Mouse (Mus musculus): Measurements from ENCODE around the gene St5. TPM values are rescaled to one million over a fixed set of nuclear protein-coding genes. Genes with fewer than 3 reads are reported as not detected.

Gene St5
- polyA plus RNA-seq, 1 experiment, result 34.6 TPM

DNA sequence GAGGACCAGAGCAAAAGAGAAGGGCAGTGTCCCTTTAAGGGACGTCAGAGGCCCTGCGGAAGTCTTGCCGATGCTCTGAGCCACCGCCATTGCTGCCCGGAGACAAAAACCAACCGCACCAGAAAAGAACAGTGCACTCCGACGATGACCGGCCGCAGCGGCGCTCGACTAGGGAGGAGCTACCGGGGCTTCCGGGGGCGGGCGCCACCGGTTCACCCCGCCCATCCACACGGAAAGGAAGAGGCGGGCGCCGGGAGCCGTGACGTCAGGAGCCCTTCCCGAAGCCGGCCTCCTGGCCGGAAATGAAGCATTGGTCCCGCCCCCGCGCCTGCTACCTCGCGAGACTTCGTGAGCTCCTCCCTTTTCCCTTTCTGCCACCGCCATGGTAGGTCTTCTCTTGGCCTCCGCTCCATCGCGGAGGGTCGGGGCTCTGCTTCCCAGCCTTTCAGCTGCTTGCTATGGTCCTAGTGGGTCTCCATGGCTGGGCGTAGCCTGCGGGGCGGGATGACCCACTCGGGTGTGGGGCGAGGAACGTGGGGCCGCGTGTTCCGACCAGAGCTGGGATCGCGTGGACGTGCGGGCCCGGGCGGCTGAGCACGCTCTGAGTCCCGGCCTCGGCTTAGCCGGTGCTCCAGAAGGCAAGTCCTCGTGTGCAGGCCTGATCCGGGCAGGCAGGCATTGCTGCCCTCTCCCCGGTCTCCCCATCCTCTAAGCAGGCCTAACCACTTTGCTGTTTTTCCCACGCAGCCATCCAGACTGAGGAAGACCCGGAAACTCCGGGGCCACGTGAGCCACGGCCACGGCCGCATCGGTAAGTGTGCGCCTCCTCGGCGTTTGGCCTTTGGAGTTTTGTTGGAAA, 184.3 kb downstream of the St5 start, which contains the start of gene Rpl27a:
Rpl27a (plus strand) TSS at position 310 of the 859 bp plus-strand sequence.
- Histone ChIP-seq H3K36me3 (ENCODE audit: control insufficient read depth, insufficient read depth, low read length) (peaks cover 26% of the 10 kb centered on the region), H3K27me3 (ENCODE audit: control insufficient read depth, insufficient read depth, low read length) (no peaks in the 10 kb centered on the region), H3K4me3 (ENCODE audit: extremely low read depth, insufficient read depth, insufficient read length) (peak within 1 kb of the TSS; percentile 97), H3K4me1 (ENCODE audit: control insufficient read depth, insufficient read depth, insufficient read length) (no peaks in the 10 kb centered on the region; the same call in 1 of the 2 replicates), H3K27ac (ENCODE audit: insufficient read depth, low read length) (peak within 1 kb of the TSS; percentile 92)
- peak; percentile 94 to 98 for DNase-seq (ENCODE audit: low read depth in 1 of 2, low spot score in 2 of 2)
- TF ChIP-seq POLR2A (IDR thresholded peaks at IDR 0.05; ENCODE audit: low read depth, low read length), result peak; percentile 88
- no peak for TF ChIP-seq CTCF (IDR thresholded peaks at IDR 0.05; ENCODE audit: extremely low read depth, insufficient read depth, insufficient read length, insufficient replicate concordance)
- under 1% methylated on average over 71 of the region's 72 CpGs for WGBS

DNA sequence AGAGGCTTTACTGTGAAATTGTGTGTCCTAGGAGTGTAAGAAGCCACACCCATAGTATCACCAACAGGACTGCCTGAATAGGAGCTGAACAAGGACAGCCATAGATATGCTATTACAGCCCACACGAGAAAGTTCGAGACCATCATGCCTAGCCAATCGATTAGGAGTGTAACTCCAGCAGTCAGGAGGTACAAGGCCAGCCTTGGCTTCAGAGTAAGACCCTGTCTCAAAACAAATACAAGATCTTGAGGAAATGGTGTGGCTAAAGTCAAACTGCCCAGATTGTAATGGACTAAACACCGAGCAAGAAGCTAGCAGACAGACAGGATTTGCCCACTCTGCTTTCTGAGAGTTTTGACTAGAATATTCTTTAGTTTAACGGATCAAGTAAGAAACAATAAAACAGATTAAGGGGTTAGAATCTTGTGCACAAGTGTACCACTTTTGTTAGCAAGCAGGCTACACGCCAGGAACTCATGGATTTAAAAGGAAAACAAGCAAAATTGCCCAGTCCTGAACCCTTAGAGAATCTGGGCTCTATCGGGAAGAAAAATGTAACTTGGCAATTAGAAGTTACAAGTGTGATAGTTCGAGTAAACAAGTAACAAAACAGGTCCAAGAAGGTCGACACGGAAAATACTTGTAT, 185.2 kb downstream of the St5 start:
- WGBS, result 29% methylated on average over 10 of the region's 10 CpGs
- DNase-seq (ENCODE audit: low read depth in 1 of 2, low spot score in 2 of 2), result no peak

DNA sequence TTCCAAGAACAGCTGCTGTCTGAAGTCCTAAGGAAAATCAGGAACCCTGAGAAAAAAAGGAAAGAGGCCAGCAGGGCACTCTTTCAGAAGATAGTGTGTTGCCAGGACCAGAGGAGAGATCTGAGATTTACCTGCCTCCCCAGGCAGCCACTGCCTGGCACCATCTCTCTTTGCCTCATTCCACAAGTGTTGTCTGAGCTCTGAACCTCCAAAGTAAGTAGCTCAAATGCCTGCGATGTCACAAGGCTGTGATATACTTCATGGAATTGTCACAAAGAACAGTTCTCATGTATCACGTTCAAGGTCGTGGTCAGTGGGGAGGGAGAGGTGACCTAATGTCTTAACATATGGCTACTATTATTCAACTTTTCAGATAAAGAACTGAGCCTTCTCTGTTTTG, 186.9 kb downstream of the St5 start:
- DNase-seq (ENCODE audit: low read depth in 1 of 2, low spot score in 2 of 2), result no peak
- no peak overlapping the region for H3K27ac ChIP-seq (ENCODE audit: insufficient read depth, low read length)
- no peaks in the 10 kb centered on the region; the same call in 1 of the 2 replicates for H3K4me1 ChIP-seq (ENCODE audit: control insufficient read depth, insufficient read depth, insufficient read length)
- 71% methylated on average over 3 of the region's 3 CpGs for WGBS
- TF ChIP-seq CTCF (IDR thresholded peaks at IDR 0.05; ENCODE audit: extremely low read depth, insufficient read depth, insufficient read length, insufficient replicate concordance) (no peak), POLR2A (IDR thresholded peaks at IDR 0.05; ENCODE audit: low read depth, low read length) (no peak)
- no peaks in the 10 kb centered on the region for H3K27me3 ChIP-seq (ENCODE audit: control insufficient read depth, insufficient read depth, low read length)
- no peak overlapping the region for H3K4me3 ChIP-seq (ENCODE audit: extremely low read depth, insufficient read depth, insufficient read length)
- H3K36me3 ChIP-seq (ENCODE audit: control insufficient read depth, insufficient read depth, low read length), result peaks cover 7% of the 10 kb centered on the region

More for the DNA sequence above, 185.2 kb downstream of the St5 start:
- H3K27me3 ChIP-seq (ENCODE audit: control insufficient read depth, insufficient read depth, low read length), result no peaks in the 10 kb centered on the region
- TF ChIP-seq POLR2A (IDR thresholded peaks at IDR 0.05; ENCODE audit: low read depth, low read length) (no peak), CTCF (IDR thresholded peaks at IDR 0.05; ENCODE audit: extremely low read depth, insufficient read depth, insufficient read length, insufficient replicate concordance) (no peak)
- H3K27ac ChIP-seq (ENCODE audit: insufficient read depth, low read length), result peak overlapping the region; percentile 92
- H3K4me1 ChIP-seq (ENCODE audit: control insufficient read depth, insufficient read depth, insufficient read length), result no peaks in the 10 kb centered on the region; the same call in 1 of the 2 replicates
- H3K36me3 ChIP-seq (ENCODE audit: control insufficient read depth, insufficient read depth, low read length), result peaks cover 19% of the 10 kb centered on the region
- H3K4me3 ChIP-seq (ENCODE audit: extremely low read depth, insufficient read depth, insufficient read length), result peak overlapping the region; percentile 67

DNA sequence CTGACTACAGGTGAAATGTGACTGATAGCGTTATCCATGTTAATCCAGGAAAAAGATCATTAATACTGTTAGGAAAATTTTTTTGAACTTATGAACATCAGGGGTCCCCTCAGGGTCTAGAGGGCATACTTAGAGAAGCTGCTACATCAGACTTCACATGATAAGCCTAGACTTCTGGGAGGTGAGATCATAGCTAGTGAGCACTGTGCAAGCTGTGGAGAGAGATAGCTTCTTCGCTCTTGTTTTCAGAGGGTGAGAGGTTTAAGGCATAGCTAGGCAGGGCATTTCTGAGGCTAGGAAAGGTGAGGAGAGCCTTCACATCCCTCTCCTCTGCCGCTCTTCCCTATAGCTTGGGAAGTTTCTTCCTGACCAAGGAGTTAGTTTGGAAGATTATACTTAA, 191.6 kb downstream of the St5 start:
- Histone ChIP-seq H3K27me3 (ENCODE audit: control insufficient read depth, insufficient read depth, low read length) (no peaks in the 10 kb centered on the region), H3K36me3 (ENCODE audit: control insufficient read depth, insufficient read depth, low read length) (no peaks in the 10 kb centered on the region), H3K4me3 (ENCODE audit: extremely low read depth, insufficient read depth, insufficient read length) (no peak overlapping the region), H3K4me1 (ENCODE audit: control insufficient read depth, insufficient read depth, insufficient read length) (no peaks in the 10 kb centered on the region), H3K27ac (ENCODE audit: insufficient read depth, low read length) (no peak overlapping the region)
- 91% methylated on average over 3 of the region's 3 CpGs for WGBS
- no peak for DNase-seq (ENCODE audit: low read depth in 1 of 2, low spot score in 2 of 2)
- TF ChIP-seq CTCF (IDR thresholded peaks at IDR 0.05; ENCODE audit: extremely low read depth, insufficient read depth, insufficient read length, insufficient replicate concordance) (no peak), POLR2A (IDR thresholded peaks at IDR 0.05; ENCODE audit: low read depth, low read length) (no peak)

DNA sequence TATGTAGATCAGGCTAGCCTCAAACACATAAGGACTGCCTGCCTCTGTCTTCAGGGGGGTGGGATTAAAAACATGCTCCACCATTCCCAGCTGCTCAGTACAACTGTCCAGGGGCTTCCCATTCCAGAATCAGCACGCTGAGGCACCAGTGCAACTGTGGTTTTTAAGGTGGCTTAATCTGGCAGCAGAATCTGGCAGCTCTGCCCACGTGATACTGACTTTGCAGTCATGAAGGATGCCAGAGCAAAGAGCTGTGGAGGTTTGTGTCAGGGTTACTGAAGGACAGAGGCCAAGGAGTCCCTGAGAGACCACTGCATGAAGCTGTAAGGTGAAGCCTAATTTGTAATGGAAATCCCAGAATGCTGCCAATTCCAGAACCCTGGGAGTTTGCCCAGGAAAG, 192.6 kb downstream of the St5 start:
- Histone ChIP-seq H3K4me1 (ENCODE audit: control insufficient read depth, insufficient read depth, insufficient read length) (no peaks in the 10 kb centered on the region), H3K36me3 (ENCODE audit: control insufficient read depth, insufficient read depth, low read length) (no peaks in the 10 kb centered on the region), H3K27me3 (ENCODE audit: control insufficient read depth, insufficient read depth, low read length) (no peaks in the 10 kb centered on the region), H3K4me3 (ENCODE audit: extremely low read depth, insufficient read depth, insufficient read length) (no peak overlapping the region), H3K27ac (ENCODE audit: insufficient read depth, low read length) (no peak overlapping the region)
- no peak for TF ChIP-seq CTCF (IDR thresholded peaks at IDR 0.05; ENCODE audit: extremely low read depth, insufficient read depth, insufficient read length, insufficient replicate concordance)
- TF ChIP-seq POLR2A (IDR thresholded peaks at IDR 0.05; ENCODE audit: low read depth, low read length), result no peak
- no peak for DNase-seq (ENCODE audit: low read depth in 1 of 2, low spot score in 2 of 2)
- WGBS, result 45% methylated on average over 2 of the region's 2 CpGs

DNA sequence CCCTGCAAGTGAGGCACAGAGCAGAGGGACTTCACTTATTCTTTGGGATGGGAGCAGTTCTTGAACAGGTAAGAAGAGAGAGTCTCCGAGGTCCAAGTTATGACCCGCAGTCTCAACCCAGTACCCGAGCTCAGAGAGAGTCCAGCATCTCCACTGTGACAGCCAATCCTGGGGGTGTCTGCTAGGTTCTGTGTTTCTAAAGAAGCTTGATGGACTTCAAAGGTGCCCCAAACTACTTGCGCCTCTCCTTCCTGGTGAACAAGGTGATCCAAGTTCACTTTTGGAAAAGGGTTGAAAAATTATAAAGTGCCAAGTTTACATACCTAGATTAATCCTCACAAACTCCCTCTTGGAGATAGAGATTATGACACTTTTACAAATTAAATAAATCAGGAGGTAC, 195.4 kb downstream of the St5 start, which contains the start of gene Trim66:
Trim66 (minus strand) TSS at position 101 of the 400 bp plus-strand sequence.
- Histone ChIP-seq H3K4me1 (ENCODE audit: control insufficient read depth, insufficient read depth, insufficient read length) (no peaks in the 10 kb centered on the region), H3K36me3 (ENCODE audit: control insufficient read depth, insufficient read depth, low read length) (no peaks in the 10 kb centered on the region), H3K4me3 (ENCODE audit: extremely low read depth, insufficient read depth, insufficient read length) (no peak within 1 kb of the TSS), H3K27me3 (ENCODE audit: control insufficient read depth, insufficient read depth, low read length) (no peaks in the 10 kb centered on the region), H3K27ac (ENCODE audit: insufficient read depth, low read length) (no peak within 1 kb of the TSS)
- 91% methylated on average over 4 of the region's 4 CpGs for WGBS
- TF ChIP-seq POLR2A (IDR thresholded peaks at IDR 0.05; ENCODE audit: low read depth, low read length) (no peak), CTCF (IDR thresholded peaks at IDR 0.05; ENCODE audit: extremely low read depth, insufficient read depth, insufficient read length, insufficient replicate concordance) (no peak)
- no peak for DNase-seq (ENCODE audit: low read depth in 1 of 2, low spot score in 2 of 2)

All from spleen, adult 2 months (tissue).